Mouse (Mus musculus): Measurements from ENCODE around the gene Uhrf1bp1l. TPM values are rescaled to one million over a fixed set of nuclear protein-coding genes. Genes with fewer than 3 reads are reported as not detected.
A peak's percentile ranks its signal among the peaks of the same experiment; 100 is the strongest.

The Uhrf1bp1l gene
- polyA plus RNA-seq, 1 experiment from 2014 or later: 20.7 TPM

DNA sequence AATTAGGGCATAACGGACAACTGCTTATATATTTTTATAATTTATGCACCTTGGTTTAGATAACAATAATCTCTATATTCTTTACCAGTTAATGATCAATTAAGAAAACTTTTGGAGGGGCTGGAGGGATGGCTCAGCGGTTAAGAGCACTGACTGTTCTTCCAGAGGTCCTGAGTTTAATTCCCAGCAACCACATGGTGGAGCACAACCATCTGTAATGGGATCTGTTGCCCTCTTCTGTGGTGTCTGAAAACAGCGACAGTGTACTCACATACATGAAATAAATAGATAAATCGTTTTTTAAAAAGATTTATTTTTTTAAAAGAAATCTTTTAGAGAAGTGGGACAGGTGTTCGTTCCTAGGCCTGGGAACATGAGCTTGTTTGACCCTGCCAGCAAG lies 7.7 kb upstream of the Uhrf1bp1l start:
- no peak overlapping the region for H3K4me2 ChIP-seq (ENCODE audit: low read length)
- H3K4me1 ChIP-seq (ENCODE audit: control insufficient read depth in 2 of 2, insufficient read depth in 2 of 2, low read length in 2 of 2): no peaks in the 10 kb centered on the region
- no peak overlapping the region for H3K27ac ChIP-seq (replicated peaks in 1 of 2; ENCODE audit: control insufficient read depth in 1 of 2, insufficient read depth in 1 of 2, low read depth in 2 of 2, low read length in 2 of 2)
- no peak overlapping the region for H3K9ac ChIP-seq (ENCODE audit: low read length)
- H3K27me3 ChIP-seq (ENCODE audit: control insufficient read depth, insufficient read depth, low read length): no peaks in the 10 kb centered on the region; the same call in 1 of the 2 replicates
- no peaks in the 10 kb centered on the region for H3K36me3 ChIP-seq (ENCODE audit: control insufficient read depth, insufficient read depth, low read length)
- no peak for ATAC-seq (ENCODE audit: insufficient number of reproducible peaks, insufficient read depth, low FRiP score, low read depth)
- 38% methylated on average over 5 of the region's 5 CpGs for WGBS
- no peaks in the 10 kb centered on the region for H3K9me3 ChIP-seq (ENCODE audit: control insufficient read depth, low read length)
- H3K4me3 ChIP-seq (ENCODE audit: control insufficient read depth in 1 of 2, insufficient read depth in 1 of 2, low read depth in 1 of 2, low read length in 2 of 2): no peak overlapping the region

DNA sequence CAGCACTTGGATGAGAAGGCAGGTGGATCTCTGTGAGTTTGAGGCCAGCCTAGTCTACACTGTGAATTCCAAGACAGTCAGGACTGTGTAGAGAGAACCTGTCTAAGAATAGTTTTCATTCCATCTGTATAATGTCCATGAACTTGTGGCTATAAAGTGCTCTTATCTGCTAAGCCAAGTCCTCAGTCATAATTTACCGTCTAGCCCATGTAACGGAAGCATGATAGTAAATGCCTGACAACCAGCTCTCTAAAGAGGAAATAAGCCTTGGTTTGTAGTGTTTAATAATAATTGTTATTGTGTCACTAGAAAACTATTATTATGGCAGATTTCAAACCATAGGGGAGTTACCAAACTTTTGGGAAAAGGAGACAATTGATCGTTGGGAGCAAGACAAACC lies 6.9 kb upstream of the Uhrf1bp1l start:
- WGBS: 73% methylated on average over 3 of the region's 3 CpGs

DNA sequence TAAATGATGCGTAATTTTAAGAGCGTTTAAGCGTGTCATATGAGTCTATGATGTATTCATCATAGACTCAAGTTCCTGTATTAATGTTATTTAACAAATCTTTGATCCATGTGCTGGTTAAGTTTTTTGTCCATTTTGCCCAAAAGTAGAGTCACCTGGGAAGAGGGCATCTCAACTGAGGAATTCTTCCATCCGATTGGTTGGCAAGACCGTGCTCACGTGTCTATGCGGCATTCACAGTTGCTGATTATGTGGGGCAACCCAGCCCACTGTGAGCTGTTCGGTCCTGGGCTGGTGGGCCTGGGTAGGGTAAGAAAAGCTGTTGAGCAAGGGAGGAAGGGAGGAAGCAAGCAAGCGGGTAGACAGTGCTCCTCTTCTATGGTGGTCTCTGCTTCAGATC lies 6.4 kb upstream of the Uhrf1bp1l start:
- Histone ChIP-seq H3K4me3 (ENCODE audit: control insufficient read depth in 1 of 2, insufficient read depth in 1 of 2, low read depth in 1 of 2, low read length in 2 of 2) (no peak overlapping the region), H3K9me3 (ENCODE audit: control insufficient read depth, low read length) (no peaks in the 10 kb centered on the region), H3K27me3 (ENCODE audit: control insufficient read depth, insufficient read depth, low read length) (no peaks in the 10 kb centered on the region; the same call in 1 of the 2 replicates), H3K4me1 (ENCODE audit: control insufficient read depth in 2 of 2, insufficient read depth in 2 of 2, low read length in 2 of 2) (no peaks in the 10 kb centered on the region), H3K36me3 (ENCODE audit: control insufficient read depth, insufficient read depth, low read length) (no peaks in the 10 kb centered on the region), H3K9ac (ENCODE audit: low read length) (no peak overlapping the region), H3K27ac (replicated peaks in 1 of 2; ENCODE audit: control insufficient read depth in 1 of 2, insufficient read depth in 1 of 2, low read depth in 2 of 2, low read length in 2 of 2) (no peak overlapping the region), H3K4me2 (ENCODE audit: low read length) (no peak overlapping the region)
- no peak for ATAC-seq (ENCODE audit: insufficient number of reproducible peaks, insufficient read depth, low FRiP score, low read depth)
- 85% methylated on average over 9 of the region's 9 CpGs for WGBS

More for the DNA sequence above, 6.9 kb upstream of the Uhrf1bp1l start:
- Histone ChIP-seq H3K27ac (replicated peaks in 1 of 2; ENCODE audit: control insufficient read depth in 1 of 2, insufficient read depth in 1 of 2, low read depth in 2 of 2, low read length in 2 of 2) (no peak overlapping the region), H3K36me3 (ENCODE audit: control insufficient read depth, insufficient read depth, low read length) (no peaks in the 10 kb centered on the region), H3K9ac (ENCODE audit: low read length) (no peak overlapping the region), H3K4me1 (ENCODE audit: control insufficient read depth in 2 of 2, insufficient read depth in 2 of 2, low read length in 2 of 2) (no peaks in the 10 kb centered on the region), H3K4me2 (ENCODE audit: low read length) (no peak overlapping the region), H3K4me3 (ENCODE audit: control insufficient read depth in 1 of 2, insufficient read depth in 1 of 2, low read depth in 1 of 2, low read length in 2 of 2) (no peak overlapping the region), H3K9me3 (ENCODE audit: control insufficient read depth, low read length) (no peaks in the 10 kb centered on the region), H3K27me3 (ENCODE audit: control insufficient read depth, insufficient read depth, low read length) (no peaks in the 10 kb centered on the region; the same call in 1 of the 2 replicates)
- no peak for ATAC-seq (ENCODE audit: insufficient number of reproducible peaks, insufficient read depth, low FRiP score, low read depth)

DNA sequence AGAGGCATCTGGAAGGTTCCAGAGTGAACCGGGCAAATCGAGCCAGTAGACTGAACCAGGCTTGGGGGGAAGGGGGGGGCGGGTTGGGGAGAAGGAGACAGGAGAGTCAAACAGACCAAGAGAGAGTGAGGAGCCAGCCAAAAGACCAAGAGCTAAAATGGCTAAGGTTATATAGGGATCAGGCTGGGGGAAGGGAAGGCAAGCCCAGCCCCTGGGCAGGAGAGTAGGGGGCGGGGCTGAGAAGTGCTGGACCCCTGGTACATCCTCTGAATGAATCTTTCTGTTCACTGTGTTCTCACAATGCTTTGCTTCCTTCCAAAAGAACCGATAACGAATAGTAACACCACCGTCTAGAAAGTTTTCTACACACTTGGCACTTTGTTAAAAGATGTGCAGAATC lies 5.1 kb upstream of the Uhrf1bp1l start:
- H3K4me3 ChIP-seq (ENCODE audit: control insufficient read depth in 1 of 2, insufficient read depth in 1 of 2, low read depth in 1 of 2, low read length in 2 of 2): no peak overlapping the region
- H3K4me1 ChIP-seq (ENCODE audit: control insufficient read depth in 2 of 2, insufficient read depth in 2 of 2, low read length in 2 of 2): no peaks in the 10 kb centered on the region
- H3K27ac ChIP-seq (replicated peaks in 1 of 2; ENCODE audit: control insufficient read depth in 1 of 2, insufficient read depth in 1 of 2, low read depth in 2 of 2, low read length in 2 of 2): no peak overlapping the region
- no peaks in the 10 kb centered on the region for H3K9me3 ChIP-seq (ENCODE audit: control insufficient read depth, low read length)
- WGBS: 56% methylated on average over 7 of the region's 7 CpGs
- no peaks in the 10 kb centered on the region; the same call in 1 of the 2 replicates for H3K27me3 ChIP-seq (ENCODE audit: control insufficient read depth, insufficient read depth, low read length)
- no peak overlapping the region for H3K9ac ChIP-seq (ENCODE audit: low read length)
- no peaks in the 10 kb centered on the region for H3K36me3 ChIP-seq (ENCODE audit: control insufficient read depth, insufficient read depth, low read length)
- H3K4me2 ChIP-seq (ENCODE audit: low read length): no peak overlapping the region
- ATAC-seq (ENCODE audit: insufficient number of reproducible peaks, insufficient read depth, low FRiP score, low read depth): no peak

DNA sequence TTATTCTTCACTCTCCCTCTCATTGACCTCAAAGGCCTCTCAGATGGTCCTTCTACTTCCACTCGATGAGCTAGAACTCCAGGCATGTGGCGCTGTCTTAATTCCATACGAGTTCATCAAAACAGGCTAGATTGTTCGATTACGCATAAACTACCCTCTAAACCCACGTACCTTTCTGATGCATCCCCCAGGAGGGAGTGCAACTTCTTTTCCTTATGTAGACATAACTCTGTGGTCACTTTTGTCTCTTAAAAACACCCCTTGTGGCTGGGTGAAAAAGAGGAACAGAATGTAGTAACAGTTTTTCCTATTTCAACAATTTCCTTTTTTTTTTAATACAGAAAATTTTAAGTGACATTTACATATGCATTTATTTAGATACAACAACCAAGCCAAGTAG lies 3.8 kb upstream of the Uhrf1bp1l start:
- no peak overlapping the region for H3K27ac ChIP-seq (replicated peaks in 1 of 2; ENCODE audit: control insufficient read depth in 1 of 2, insufficient read depth in 1 of 2, low read depth in 2 of 2, low read length in 2 of 2)
- no peaks in the 10 kb centered on the region for H3K9me3 ChIP-seq (ENCODE audit: control insufficient read depth, low read length)
- ATAC-seq (ENCODE audit: insufficient number of reproducible peaks, insufficient read depth, low FRiP score, low read depth): no peak
- 80% methylated on average over 6 of the region's 6 CpGs for WGBS
- H3K4me3 ChIP-seq (ENCODE audit: control insufficient read depth in 1 of 2, insufficient read depth in 1 of 2, low read depth in 1 of 2, low read length in 2 of 2): no peak overlapping the region
- H3K36me3 ChIP-seq (ENCODE audit: control insufficient read depth, insufficient read depth, low read length): no peaks in the 10 kb centered on the region
- H3K4me2 ChIP-seq (ENCODE audit: low read length): no peak overlapping the region
- no peaks in the 10 kb centered on the region; the same call in 1 of the 2 replicates for H3K27me3 ChIP-seq (ENCODE audit: control insufficient read depth, insufficient read depth, low read length)
- H3K4me1 ChIP-seq (ENCODE audit: control insufficient read depth in 2 of 2, insufficient read depth in 2 of 2, low read length in 2 of 2): no peaks in the 10 kb centered on the region
- no peak overlapping the region for H3K9ac ChIP-seq (ENCODE audit: low read length)

DNA sequence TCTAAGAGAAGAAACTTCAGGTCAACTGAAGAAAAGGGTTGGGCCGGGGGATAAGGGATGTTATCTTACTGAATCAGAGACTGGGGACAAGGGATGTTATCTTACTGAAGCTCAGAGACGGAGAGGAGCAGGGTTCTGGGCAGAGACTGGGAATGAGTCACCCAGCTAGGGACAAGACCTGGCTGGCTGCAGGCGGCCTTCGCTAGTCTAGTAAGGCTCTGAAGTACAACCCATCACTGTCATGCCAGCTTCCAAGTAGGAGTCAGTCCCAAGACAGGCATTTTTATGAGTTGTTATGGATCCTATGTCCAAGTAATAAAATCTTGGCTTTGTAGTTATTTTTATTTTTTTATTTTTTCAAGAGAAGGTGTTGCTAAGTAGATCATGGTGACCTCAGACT lies 1.5 kb upstream of the Uhrf1bp1l start:
- Histone ChIP-seq H3K4me1 (ENCODE audit: control insufficient read depth in 2 of 2, insufficient read depth in 2 of 2, low read length in 2 of 2) (peaks cover 2 to 8% of the 10 kb centered on the region in 2 experiments; a peak in 2 of 4 replicates), H3K27me3 (ENCODE audit: control insufficient read depth, insufficient read depth, low read length) (no peaks in the 10 kb centered on the region; the same call in 1 of the 2 replicates), H3K4me2 (ENCODE audit: low read length) (no peak overlapping the region), H3K36me3 (ENCODE audit: control insufficient read depth, insufficient read depth, low read length) (no peaks in the 10 kb centered on the region), H3K9ac (ENCODE audit: low read length) (no peak overlapping the region), H3K27ac (replicated peaks in 1 of 2; ENCODE audit: control insufficient read depth in 1 of 2, insufficient read depth in 1 of 2, low read depth in 2 of 2, low read length in 2 of 2) (no peak overlapping the region), H3K9me3 (ENCODE audit: control insufficient read depth, low read length) (no peaks in the 10 kb centered on the region), H3K4me3 (ENCODE audit: control insufficient read depth in 1 of 2, insufficient read depth in 1 of 2, low read depth in 1 of 2, low read length in 2 of 2) (no peak overlapping the region)
- no peak for ATAC-seq (ENCODE audit: insufficient number of reproducible peaks, insufficient read depth, low FRiP score, low read depth)
- 72% methylated on average over 4 of the region's 4 CpGs for WGBS

DNA sequence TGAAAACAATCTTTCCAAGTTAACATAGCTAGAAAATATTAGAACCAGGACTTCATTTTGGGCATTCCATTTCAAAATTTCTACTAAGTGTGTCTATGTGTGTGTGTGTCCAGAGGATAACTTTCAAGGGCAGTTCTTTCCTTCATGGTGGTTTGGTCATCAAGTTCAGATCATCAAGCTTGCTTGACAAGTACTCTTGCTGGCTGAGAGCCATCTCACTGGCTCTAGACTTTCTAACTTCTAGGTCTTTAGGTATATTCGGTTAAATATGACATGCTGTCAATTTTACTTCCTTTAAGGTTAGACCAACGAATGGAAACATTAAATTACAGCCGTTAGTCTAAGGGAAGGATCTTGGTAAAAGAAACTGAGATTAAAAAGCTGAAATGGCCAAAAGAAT lies 450 bp upstream of the Uhrf1bp1l start:
- Histone ChIP-seq H3K9ac (ENCODE audit: low read length) (no peak overlapping the region), H3K4me2 (ENCODE audit: low read length) (peak overlapping the region; percentile 55), H3K27me3 (ENCODE audit: control insufficient read depth, insufficient read depth, low read length) (no peaks in the 10 kb centered on the region), H3K4me3 (ENCODE audit: control insufficient read depth in 1 of 2, insufficient read depth in 1 of 2, low read depth in 1 of 2, low read length in 2 of 2) (peak overlapping the region; percentile 75 to 88), H3K4me1 (ENCODE audit: control insufficient read depth in 2 of 2, insufficient read depth in 2 of 2, low read length in 2 of 2) (peaks cover 2 to 10% of the 10 kb centered on the region in 2 experiments; a peak in 2 of 4 replicates), H3K36me3 (ENCODE audit: control insufficient read depth, insufficient read depth, low read length) (no peaks in the 10 kb centered on the region), H3K9me3 (ENCODE audit: control insufficient read depth, low read length) (no peaks in the 10 kb centered on the region), H3K27ac (replicated peaks in 1 of 2; ENCODE audit: control insufficient read depth in 1 of 2, insufficient read depth in 1 of 2, low read depth in 2 of 2, low read length in 2 of 2) (no peak overlapping the region)
- 28% methylated on average over 3 of the region's 3 CpGs for WGBS
- no peak for ATAC-seq (ENCODE audit: insufficient number of reproducible peaks, insufficient read depth, low FRiP score, low read depth)

DNA sequence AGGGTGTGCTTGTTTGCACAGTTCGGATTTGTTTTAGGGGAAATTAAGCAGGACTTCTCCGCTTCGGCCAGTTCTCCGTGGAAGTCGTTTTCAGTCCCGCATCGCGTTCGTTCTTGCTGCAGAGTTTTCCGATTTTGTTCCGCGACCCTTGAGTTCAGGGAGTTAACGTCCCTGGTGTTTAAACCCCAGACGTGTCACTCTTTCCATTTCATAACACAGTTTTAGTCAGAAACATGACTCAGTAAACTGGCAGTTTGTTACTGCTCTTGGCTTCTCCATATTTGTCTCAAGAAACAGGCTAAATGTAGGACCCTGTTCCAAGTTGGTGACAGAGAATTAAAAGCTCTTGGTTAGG lies 852 bp downstream of the Uhrf1bp1l start:
- no peak for ATAC-seq (ENCODE audit: insufficient number of reproducible peaks, insufficient read depth, low FRiP score, low read depth)
- Histone ChIP-seq H3K4me1 (ENCODE audit: control insufficient read depth in 2 of 2, insufficient read depth in 2 of 2, low read length in 2 of 2) (peaks cover 2 to 11% of the 10 kb centered on the region in 2 experiments; a peak in 2 of 4 replicates), H3K36me3 (ENCODE audit: control insufficient read depth, insufficient read depth, low read length) (no peaks in the 10 kb centered on the region), H3K27ac (replicated peaks in 1 of 2; ENCODE audit: control insufficient read depth in 1 of 2, insufficient read depth in 1 of 2, low read depth in 2 of 2, low read length in 2 of 2) (peak overlapping the region; percentile 87 to 93), H3K27me3 (ENCODE audit: control insufficient read depth, insufficient read depth, low read length) (no peaks in the 10 kb centered on the region), H3K9me3 (ENCODE audit: control insufficient read depth, low read length) (no peaks in the 10 kb centered on the region), H3K4me2 (ENCODE audit: low read length) (peak overlapping the region; percentile 55), H3K4me3 (ENCODE audit: control insufficient read depth in 1 of 2, insufficient read depth in 1 of 2, low read depth in 1 of 2, low read length in 2 of 2) (peak overlapping the region; percentile 75 to 88), H3K9ac (ENCODE audit: low read length) (peak overlapping the region; percentile 90)
- WGBS: under 1% methylated on average over 14 of the region's 14 CpGs

Data from heart, embryonic 14.5 days (tissue).